In genomic region chr9:21670354-21670753, GRCm38 (mm10) we compare ENCODE assay signal across 23 mouse cellular contexts.
"Had no signal": no experiment of that assay in that cellular context is flagged by ENCODE, and none has a peak within 500 bp of the region (broad histone marks: within the 10 kb centered on the region; RNA-seq: fewer than 3 reads in every experiment).

No protein-coding gene starts in this region.

- H3K9ac ChIP-seq: heart, embryonic 13.5 days; heart, embryonic 15.5 days; hindbrain, embryonic 13.5 days; hindbrain, embryonic 15.5 days; kidney, embryonic 15.5 days; limb, embryonic 13.5 days; limb, embryonic 15.5 days; liver, embryonic 12.5 days; liver, embryonic 14.5 days had no signal

- H3K4me1 ChIP-seq: heart, embryonic 13.5 days; heart, embryonic 15.5 days; hindbrain, embryonic 13.5 days; hindbrain, embryonic 15.5 days; kidney, embryonic 15.5 days; limb, embryonic 13.5 days; limb, embryonic 15.5 days; liver, embryonic 12.5 days had no signal

- H3K27ac ChIP-seq: heart, adult 2 months; heart, embryonic 13.5 days; heart, embryonic 15.5 days; hindbrain, embryonic 13.5 days; hindbrain, embryonic 15.5 days; hindbrain, postnatal 0 days; kidney, embryonic 15.5 days; kidney, postnatal 0 days; left cerebral cortex, adult 2 months; limb, embryonic 13.5 days; limb, embryonic 15.5 days; liver, embryonic 12.5 days; liver, embryonic 14.5 days had no signal

- H3K27me3 ChIP-seq: heart, embryonic 13.5 days; heart, embryonic 15.5 days; hindbrain, embryonic 13.5 days; hindbrain, embryonic 15.5 days; kidney, embryonic 15.5 days; limb, embryonic 13.5 days; limb, embryonic 15.5 days; liver, embryonic 12.5 days had no signal

- H3K9me3 ChIP-seq: heart, embryonic 13.5 days; heart, embryonic 15.5 days; hindbrain, embryonic 13.5 days; hindbrain, embryonic 15.5 days; kidney, embryonic 15.5 days; limb, embryonic 13.5 days; limb, embryonic 15.5 days; liver, embryonic 12.5 days had no signal

- DNase-seq: gastrocnemius, postnatal 10 days; gastrocnemius, postnatal 25 days; heart, adult 11 months; heart, adult 2 months; heart, postnatal 14 days; heart, postnatal 36 days; kidney, adult 11 months; kidney, adult 2 months; kidney, adult 9 months; kidney, postnatal 14 days; kidney, postnatal 36 days had no signal

- H3K4me3 ChIP-seq: heart, adult 2 months; heart, embryonic 13.5 days; heart, embryonic 15.5 days; hindbrain, embryonic 13.5 days; hindbrain, embryonic 15.5 days; kidney, embryonic 15.5 days; left cerebral cortex, adult 2 months; limb, embryonic 13.5 days; limb, embryonic 15.5 days; liver, embryonic 12.5 days had no signal
